Mouse (Mus musculus) liver, postnatal 0 days (tissue): ENCODE results near the gene Dzip3. TPM values are rescaled to one million over a fixed set of nuclear protein-coding genes. Genes with fewer than 3 reads are reported as not detected.

Experiments
- ATAC-seq: fragments of 200-750 bp; cut with Nextera tagmentation; 2 replicates; pipeline ENCODE4 v1.8.0; 2017; ENCODE audit warnings: mild to moderate bottlenecking, moderate library complexity
- DNase-seq: peaks from one replicate; pipeline ENCODE4 v3.0.0-alpha.2; 2016
- H3K27ac ChIP-seq: fragments of 300-500 bp; sonication (generic); 2 replicates; pipeline ENCODE4 v1.5.1; 2014; ENCODE audit warnings: antibody characterized with exemption, moderate library complexity, mild to moderate bottlenecking, low read depth
- H3K27me3 ChIP-seq: fragments of 300-500 bp; sonication (generic); 2 replicates; pipeline ENCODE4 v1.6.1; 2014; ENCODE audit warnings: low read length, control low read depth, mixed read lengths; ENCODE audit not compliant: insufficient read depth
- H3K36me3 ChIP-seq: fragments of 300-500 bp; sonication (generic); replicated peaks from 2 replicates; pipeline ENCODE4 v1.6.1; 2014; ENCODE audit warnings: mild to moderate bottlenecking, control low read depth, low read length, moderate library complexity, mixed read lengths; ENCODE audit not compliant: insufficient read depth
- H3K4me1 ChIP-seq: fragments of 300-500 bp; sonication (generic); 2 replicates; pipeline ENCODE4 v1.6.1; 2014; ENCODE audit warnings: antibody characterized with exemption, mild to moderate bottlenecking, control low read depth; ENCODE audit not compliant: insufficient read depth
- H3K4me2 ChIP-seq: fragments of 300-500 bp; sonication (generic); 2 replicates; pipeline ENCODE4 v1.6.1; 2014; ENCODE audit warnings: low read depth, mild to moderate bottlenecking, low read length, moderate library complexity, mixed read lengths
- H3K4me3 ChIP-seq: fragments of 300-500 bp; sonication (generic); 2 replicates; pipeline ENCODE4 v1.5.1; 2014; ENCODE audit warnings: low read depth, low read length
- H3K9ac ChIP-seq: fragments of 300-500 bp; sonication (generic); replicated peaks from 2 replicates; pipeline ENCODE4 v1.6.1; 2014; ENCODE audit warnings: mild to moderate bottlenecking, moderate library complexity
- H3K9me3 ChIP-seq: fragments of 300-500 bp; sonication (generic); 2 replicates; pipeline ENCODE4 v1.6.1; 2016; ENCODE audit warnings: mild to moderate bottlenecking, control low read depth, low read length, mixed read lengths
- CTCF ChIP-seq: sonication (generic); IDR thresholded peaks from 2 replicates; pipeline ENCODE4 v1.5.1; 2016; ENCODE audit warnings: antibody characterized with exemption, low read depth
- EP300 ChIP-seq: IDR thresholded peaks from 2 replicates; pipeline ENCODE4 v1.6.1; 2016; ENCODE audit warnings: antibody characterized with exemption, low read depth, mild to moderate bottlenecking
- WGBS: fragments of 180-500 bp; shearing (Covaris S2); extraction: QIAGEN DNeasy Blood & Tissue Kit; methylation state at CpG from one replicate; pipeline ENCODE4 v1.1.7; 2014; ENCODE audit not compliant: insufficient replicate concordance; 5-methylcytosine and 5-hydroxymethylcytosine counted together
- polyA plus RNA-seq: library from polyadenylated mRNA; unstranded; fragments of >200 nt; fragmentation: Nextera tagmentation; extraction: Ambion mirVana; gene quantifications from 2 replicates; pipeline ENCODE4 v1.2.1, GENCODE M21; 2015

Gene Dzip3
- polyA plus RNA-seq, 1 experiment from 2014 or later = 2.6 TPM

- H3K9ac ChIP-seq = no peak overlapping the region
- ATAC-seq = no peak
- H3K4me2 ChIP-seq = no peak overlapping the region
- no peak for TF ChIP-seq EP300
- TF ChIP-seq CTCF = peak; percentile 35
- no peaks in the 10 kb centered on the region for H3K27me3 ChIP-seq
- no peaks in the 10 kb centered on the region for H3K4me1 ChIP-seq
- no peaks in the 10 kb centered on the region for H3K9me3 ChIP-seq
- no peak for DNase-seq
- WGBS = 90% methylated on average over 1 of the region's 1 CpGs
- peaks cover 7% of the 10 kb centered on the region; the same call in 1 of the 2 replicates for H3K36me3 ChIP-seq
- no peak overlapping the region for H3K4me3 ChIP-seq
- no peak overlapping the region for H3K27ac ChIP-seq
Measured at GRCm38 (mm10) chr16:48973548-48973947, 20.4 kb downstream of the Dzip3 start.

- no peak for ATAC-seq
- Histone ChIP-seq H3K27ac (no peak overlapping the region), H3K4me1 (no peaks in the 10 kb centered on the region), H3K4me3 (no peak overlapping the region), H3K9ac (no peak overlapping the region), H3K27me3 (no peaks in the 10 kb centered on the region), H3K4me2 (no peak overlapping the region), H3K9me3 (no peaks in the 10 kb centered on the region), H3K36me3 (0 out of 2 replicates have a peak, but pooled peaks cover 2% of the 10 kb centered on the region)
- 89% methylated on average over 2 of the region's 2 CpGs for WGBS
- no peak for DNase-seq
- TF ChIP-seq EP300 (no peak), CTCF (no peak)
Measured at GRCm38 (mm10) chr16:48972996-48973395, 21.0 kb downstream of the Dzip3 start.

- H3K9me3 ChIP-seq = no peaks in the 10 kb centered on the region
- DNase-seq (peak; percentile 25), ATAC-seq (no peak)
- no peak overlapping the region for H3K27ac ChIP-seq
- H3K27me3 ChIP-seq = no peaks in the 10 kb centered on the region
- no peak overlapping the region for H3K9ac ChIP-seq
- no peak overlapping the region for H3K4me2 ChIP-seq
- no peaks in the 10 kb centered on the region for H3K4me1 ChIP-seq
- H3K36me3 ChIP-seq = peaks cover 12% of the 10 kb centered on the region
- TF ChIP-seq EP300 (no peak), CTCF (peak; percentile 60)
- WGBS = 68% methylated on average over 1 of the region's 1 CpGs
- H3K4me3 ChIP-seq = no peak overlapping the region
Measured at GRCm38 (mm10) chr16:48941805-48942204, 52.2 kb downstream of the Dzip3 start.

GRCm38 (mm10) chr16:48923724-48924123 lies 70.2 kb downstream of the Dzip3 start:
- no peak overlapping the region for H3K4me3 ChIP-seq
- no peak overlapping the region for H3K27ac ChIP-seq
- WGBS = 50% methylated on average over 1 of the region's 1 CpGs
- no peaks in the 10 kb centered on the region for H3K27me3 ChIP-seq
- TF ChIP-seq EP300 = no peak
- no peak for TF ChIP-seq CTCF
- no peak overlapping the region for H3K4me2 ChIP-seq
- DNase-seq (no peak), ATAC-seq (no peak)
- H3K36me3 ChIP-seq = peaks cover 10% of the 10 kb centered on the region; the same call in 1 of the 2 replicates
- no peak overlapping the region for H3K9ac ChIP-seq
- H3K9me3 ChIP-seq = no peaks in the 10 kb centered on the region
- no peaks in the 10 kb centered on the region for H3K4me1 ChIP-seq

GRCm38 (mm10) chr16:48913206-48913605 lies 80.8 kb downstream of the Dzip3 start:
- no peak overlapping the region for H3K4me2 ChIP-seq
- H3K36me3 ChIP-seq = no peaks in the 10 kb centered on the region
- WGBS = 86% methylated on average over 3 of the region's 3 CpGs
- no peak overlapping the region for H3K9ac ChIP-seq
- no peaks in the 10 kb centered on the region for H3K4me1 ChIP-seq
- H3K27ac ChIP-seq = no peak overlapping the region
- no peaks in the 10 kb centered on the region for H3K9me3 ChIP-seq
- ATAC-seq = no peak
- no peak for DNase-seq
- TF ChIP-seq EP300 = no peak
- no peak for TF ChIP-seq CTCF
- no peak overlapping the region for H3K4me3 ChIP-seq
- H3K27me3 ChIP-seq = no peaks in the 10 kb centered on the region

GRCm38 (mm10) chr16:48911184-48911583 lies 82.8 kb downstream of the Dzip3 start:
- ATAC-seq (no peak), DNase-seq (no peak)
- Histone ChIP-seq H3K4me2 (no peak overlapping the region), H3K9ac (no peak overlapping the region), H3K36me3 (no peaks in the 10 kb centered on the region), H3K4me3 (no peak overlapping the region), H3K27ac (no peak overlapping the region), H3K4me1 (no peaks in the 10 kb centered on the region), H3K9me3 (no peaks in the 10 kb centered on the region), H3K27me3 (no peaks in the 10 kb centered on the region)
- 68% methylated on average over 1 of the region's 1 CpGs for WGBS
- TF ChIP-seq CTCF (no peak), EP300 (no peak)

GRCm38 (mm10) chr16:48899868-48900267 lies 94.1 kb downstream of the Dzip3 start:
- no peak overlapping the region for H3K4me3 ChIP-seq
- no peaks in the 10 kb centered on the region for H3K27me3 ChIP-seq
- DNase-seq (no peak), ATAC-seq (no peak)
- no peaks in the 10 kb centered on the region for H3K36me3 ChIP-seq
- 70% methylated on average over 1 of the region's 1 CpGs for WGBS
- H3K4me2 ChIP-seq = no peak overlapping the region
- H3K27ac ChIP-seq = no peak overlapping the region
- H3K9ac ChIP-seq = no peak overlapping the region
- H3K4me1 ChIP-seq = no peaks in the 10 kb centered on the region
- TF ChIP-seq EP300 (no peak), CTCF (no peak)
- H3K9me3 ChIP-seq = no peaks in the 10 kb centered on the region
